Mouse (Mus musculus) testis, adult 2 months (tissue): Measurements from ENCODE around the gene Prdm12.

Experiments used
- CTCF ChIP-seq: fragments of 200-500 bp; IDR thresholded peaks from 2 replicates; pipeline ENCODE4 v1.5.1; 2012; ENCODE audit warnings: low read depth, mild to moderate bottlenecking, inconsistent platforms, low read length, moderate library complexity; ENCODE audit not compliant: control insufficient read depth, insufficient read depth, insufficient replicate concordance
- POLR2A ChIP-seq: fragments of 200-500 bp; IDR thresholded peaks from 2 replicates; pipeline ENCODE4 v1.6.1; 2012; ENCODE audit warnings: low read depth, mild to moderate bottlenecking, inconsistent platforms, low read length, moderate library complexity; ENCODE audit not compliant: control insufficient read depth

GRCm38 (mm10) chr2:31641508-31641830 is 1.6 kb downstream of the Prdm12 start:
- TF ChIP-seq POLR2A (no peak), CTCF (no peak)
